Mouse (Mus musculus) heart, postnatal 0 days (tissue): ENCODE results near the gene Hip1r.
A peak's percentile ranks its signal among the peaks of the same experiment; 100 is the strongest.

Experiments
- CTCF ChIP-seq: IDR thresholded peaks from 2 replicates; pipeline ENCODE4 v1.5.1; 2016; ENCODE audit warnings: antibody characterized with exemption, control low read depth, low read depth
- EP300 ChIP-seq: IDR thresholded peaks from 2 replicates; pipeline ENCODE4 v1.6.1; 2016; ENCODE audit warnings: antibody characterized with exemption, low read depth

DNA sequence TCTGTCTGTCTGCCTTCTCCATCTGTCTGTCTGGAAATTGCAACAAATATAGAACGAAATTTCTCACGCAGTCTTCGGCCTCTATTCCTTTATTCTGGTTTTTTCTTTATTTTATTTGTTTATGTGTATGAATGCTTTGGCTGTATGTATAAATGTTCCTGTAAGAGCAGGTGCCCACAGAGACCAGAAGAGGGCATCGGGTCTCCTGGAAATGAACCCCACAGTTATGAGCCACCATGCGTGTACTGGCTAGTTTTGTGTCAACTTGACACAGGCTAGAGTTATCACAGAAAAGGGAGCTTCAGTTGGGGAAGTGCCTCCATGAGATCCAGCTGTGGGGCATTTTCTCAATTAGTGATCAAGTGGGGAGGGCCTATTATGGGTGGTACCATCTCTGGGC is 70.6 kb downstream of the Hip1r start:
- peak; percentile 29 for TF ChIP-seq CTCF
- TF ChIP-seq EP300: no peak
